9 mouse cellular contexts compared by ENCODE assay signal in the genomic region with DNA sequence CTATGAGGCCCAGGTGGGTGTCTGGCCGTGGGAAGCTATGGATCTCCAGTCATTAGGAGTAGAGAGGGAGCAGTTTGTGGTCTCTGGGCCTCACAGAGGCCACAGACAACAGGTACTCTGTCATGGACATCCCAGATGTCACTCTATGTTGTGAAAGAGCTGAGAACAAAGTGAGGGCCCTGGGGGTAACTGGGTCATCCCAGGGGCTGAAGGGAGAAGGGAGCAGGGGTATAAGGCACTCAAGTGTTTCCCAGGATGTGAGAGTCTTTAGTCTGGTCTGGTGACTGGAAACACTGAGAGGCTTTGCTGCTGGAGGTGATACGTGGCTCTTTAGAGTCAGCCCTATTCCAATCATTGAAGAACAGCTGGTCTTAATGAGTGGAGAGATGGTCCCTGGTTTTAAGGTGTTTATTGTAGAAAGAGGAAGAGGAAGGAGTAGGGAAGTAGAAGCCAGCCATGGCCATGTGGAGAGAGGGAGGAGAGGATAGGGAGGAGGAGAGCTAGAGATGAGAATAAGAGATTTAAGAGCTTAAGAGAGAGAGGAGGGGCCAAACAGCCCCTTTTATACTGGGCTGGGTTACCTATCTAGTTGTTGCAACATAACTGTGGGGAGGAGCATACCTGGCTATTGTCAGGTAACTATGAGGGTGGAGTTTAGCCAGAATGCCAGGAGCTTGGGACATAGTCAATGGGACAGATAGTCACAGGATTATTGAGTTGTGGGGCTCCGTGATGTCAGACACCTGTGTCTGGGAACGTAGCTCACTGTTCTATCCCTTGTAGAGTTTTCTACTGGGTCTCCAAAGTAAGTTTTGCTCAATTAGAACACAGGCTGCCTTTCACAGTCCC. TPM values are rescaled to one million over a fixed set of nuclear protein-coding genes. Genes with fewer than 3 reads are reported as not detected.
DNase-seq lines count a peak whose midpoint lies in the region; ATAC-seq lines count a peak whose summit lies in the region.
"Not testable (repeated sequence)": the region's sequence is repeated elsewhere in the genome, so short reads cannot be mapped to it uniquely, and the experiment has no call there.
"Had no signal": no experiment of that assay in that cellular context is flagged by ENCODE, and none has a peak within 500 bp of the region (broad histone marks: within the 10 kb centered on the region; RNA-seq: fewer than 3 reads in every experiment).

No protein-coding gene starts in this region.

- H3K4me3 ChIP-seq in hindbrain, embryonic 10.5 days; kidney, embryonic 16.5 days (ENCODE audit: low read length); liver, embryonic 16.5 days (ENCODE audit: low read depth, low read length); neural tube, embryonic 11.5 days (ENCODE audit: low read depth, low read length): not testable (repeated sequence)

- ATAC-seq in kidney, embryonic 16.5 days (ENCODE audit: low FRiP score, low TSS enrichment) = peak; percentile 81
- ATAC-seq in liver, embryonic 16.5 days (ENCODE audit: low read depth) = peak; percentile 27; the same call in 1 of the 2 replicates
- peak; percentile 74 for ATAC-seq in neural tube, embryonic 11.5 days (ENCODE audit: insufficient read depth, low FRiP score, low TSS enrichment)

- peaks cover 24% of the 10 kb centered on the region for H3K9me3 ChIP-seq in hindbrain, embryonic 10.5 days
- not testable (repeated sequence) for H3K9me3 ChIP-seq in kidney, embryonic 16.5 days (ENCODE audit: low read length); liver, embryonic 16.5 days (replicated peaks; ENCODE audit: control insufficient read depth, low read length); neural tube, embryonic 11.5 days (ENCODE audit: control insufficient read depth, low read length)

- H3K36me3 ChIP-seq in hindbrain, embryonic 10.5 days; kidney, embryonic 16.5 days (ENCODE audit: insufficient read depth, low read length); liver, embryonic 16.5 days (ENCODE audit: control insufficient read depth, insufficient read depth); neural tube, embryonic 11.5 days (ENCODE audit: control insufficient read depth, insufficient read depth, low read length): not testable (repeated sequence)

- H3K4me1 ChIP-seq in hindbrain, embryonic 10.5 days (replicated peaks); kidney, embryonic 16.5 days (ENCODE audit: insufficient read depth, low read length); liver, embryonic 16.5 days (ENCODE audit: control insufficient read depth, low read depth, low read length); neural tube, embryonic 11.5 days (ENCODE audit: control insufficient read depth, insufficient read depth, low read length): not testable (repeated sequence)

- DNase-seq in CD8-positive naive resting alpha-beta T cell, adult 2 months (ENCODE audit: low read depth in 2 of 2, low spot score in 2 of 2) = peak; percentile 15 to 18
- DNase-seq in cerebellum, postnatal 10 days = peak; percentile 2 to 7
- DNase-seq in gastrocnemius, postnatal 10 days = peak; percentile 8
- DNase-seq in hindbrain, embryonic 10.5 days (ENCODE audit: low spot score) = peak; percentile 2
- not testable (repeated sequence) for DNase-seq in neural tube, embryonic 11.5 days (ENCODE audit: low spot score)
- peak; percentile 26 for DNase-seq in thymus, postnatal 10 days (ENCODE audit: low spot score in 2 of 2)

- H3K27ac ChIP-seq in hindbrain, embryonic 10.5 days; kidney, embryonic 16.5 days (ENCODE audit: low read length); liver, embryonic 16.5 days (ENCODE audit: low read length); neural tube, embryonic 11.5 days (ENCODE audit: low read depth, low read length): not testable (repeated sequence)

- 73% methylated on average over 4 of the region's 4 CpGs for WGBS in hindbrain, embryonic 10.5 days
- 61% methylated on average over 3 of the region's 4 CpGs for WGBS in kidney, embryonic 16.5 days
- 44% methylated on average over 3 of the region's 4 CpGs for WGBS in liver, embryonic 16.5 days (ENCODE audit: insufficient replicate concordance)
- 70% methylated on average over 3 of the region's 4 CpGs for WGBS in neural tube, embryonic 11.5 days

- not testable (repeated sequence) for H3K9ac ChIP-seq in kidney, embryonic 16.5 days (replicated peaks; ENCODE audit: low read length); liver, embryonic 16.5 days (ENCODE audit: low read depth, low read length); neural tube, embryonic 11.5 days (ENCODE audit: low read length)

- not testable (repeated sequence) for H3K27me3 ChIP-seq in hindbrain, embryonic 10.5 days (ENCODE audit: insufficient read depth, poor library complexity, severe bottlenecking); kidney, embryonic 16.5 days (ENCODE audit: insufficient read depth, low read length); liver, embryonic 16.5 days (ENCODE audit: control insufficient read depth, insufficient read depth, low read depth, low read length); neural tube, embryonic 11.5 days (ENCODE audit: control insufficient read depth, insufficient read depth, low read length)

- not testable (repeated sequence) for H3K4me2 ChIP-seq in kidney, embryonic 16.5 days (replicated peaks; ENCODE audit: low read depth, low read length); liver, embryonic 16.5 days (ENCODE audit: low read depth, low read length); neural tube, embryonic 11.5 days (ENCODE audit: low read depth)

RNA-seq across cellular contexts. Expression of a gene that starts 17.0 kb away (rescaled TPM):
- total RNA-seq in gastrocnemius, postnatal 10 days (2021) = under 1 TPM in 1 of 2 experiments, not detected in 1; 0.29 TPM
- polyA plus RNA-seq in hindbrain, embryonic 10.5 days (2016; fragmentation: Nextera tagmentation; extraction: Ambion mirVana) = not detected in 2 replicates
- not detected in 2 replicates for polyA plus RNA-seq in kidney, embryonic 16.5 days (2015; fragmentation: Nextera tagmentation; extraction: Ambion mirVana)
- polyA plus RNA-seq in liver, embryonic 16.5 days (2015; fragmentation: Nextera tagmentation; extraction: Ambion mirVana) = not detected in 2 replicates
- polyA plus RNA-seq in neural tube, embryonic 11.5 days (2014; fragmentation: Nextera tagmentation; extraction: Ambion mirVana) = not detected in 2 replicates
- polyA plus RNA-seq: cortical plate, adult 2 months had no signal

Comparison
In these comparisons a context has a peak if more than half of its experiments do, and no peak if none do; other contexts are left out.
1. ATAC-seq: peak in every context shown above with its lines; median percentile 81 in kidney, embryonic 16.5 days; 74 in neural tube, embryonic 11.5 days; 27 in liver, embryonic 16.5 days.